Mouse (Mus musculus): ENCODE measurements around the gene Tmcc1.

- TF ChIP-seq CTCF (IDR thresholded peaks at IDR 0.05; ENCODE audit: low read depth) (no peak), EP300 (optimal IDR thresholded peaks at IDR 0.05) (no peak)
These were observed 145.4 kb downstream of the Tmcc1 start for GRCm38 (mm10) chr6:116047896-116048295.

All from stomach, postnatal 0 days (tissue).